Mouse (Mus musculus) kidney, embryonic 14.5 days (tissue): ENCODE measurements around the gene Rph3al. TPM values are rescaled to one million over a fixed set of nuclear protein-coding genes. Genes with fewer than 3 reads are reported as not detected.
A peak's percentile ranks its signal among the peaks of the same experiment; 100 is the strongest.

Source experiments
- ATAC-seq: fragments of 200-750 bp; cut with Nextera tagmentation; 2 replicates; pipeline ENCODE4 v1.8.0; 2017; ENCODE audit warnings: moderate number of reproducible peaks, mild to moderate bottlenecking, moderate TSS enrichment, moderate library complexity; ENCODE audit not compliant: low FRiP score, low TSS enrichment
- H3K27ac ChIP-seq: fragments of 300-500 bp; sonication (generic); 2 replicates; pipeline ENCODE4 v1.5.1; 2014; ENCODE audit warnings: low read depth, mild to moderate bottlenecking, low read length, moderate library complexity, mixed read lengths
- H3K27me3 ChIP-seq: fragments of 300-500 bp; sonication (generic); 2 replicates; pipeline ENCODE4 v1.6.1; 2014; ENCODE audit warnings: mild to moderate bottlenecking, low read length; ENCODE audit not compliant: control insufficient read depth, insufficient read depth
- H3K36me3 ChIP-seq: fragments of 300-500 bp; sonication (generic); 2 replicates; pipeline ENCODE4 v1.6.1; 2014; ENCODE audit warnings: low read length, mixed read lengths; ENCODE audit not compliant: control insufficient read depth, insufficient read depth
- H3K4me1 ChIP-seq: fragments of 300-500 bp; sonication (generic); 2 replicates; pipeline ENCODE4 v1.6.1; 2014; ENCODE audit warnings: low read length, mixed read lengths; ENCODE audit not compliant: control insufficient read depth, insufficient read depth
- H3K4me2 ChIP-seq: fragments of 300-500 bp; sonication (generic); replicated peaks from 2 replicates; pipeline ENCODE4 v1.6.1; 2014; ENCODE audit warnings: low read depth, mild to moderate bottlenecking, low read length
- H3K4me3 ChIP-seq: fragments of 300-500 bp; sonication (generic); 2 replicates; pipeline ENCODE4 v1.5.1; 2014; ENCODE audit warnings: mild to moderate bottlenecking, low read length
- H3K9ac ChIP-seq: fragments of 300-500 bp; sonication (generic); 2 replicates; pipeline ENCODE4 v1.6.1; 2014; ENCODE audit warnings: low read depth, mild to moderate bottlenecking, low read length, moderate library complexity
- H3K9me3 ChIP-seq: fragments of 300-500 bp; sonication (generic); 2 replicates; pipeline ENCODE4 v1.6.1; 2016; ENCODE audit warnings: low read length; ENCODE audit not compliant: control insufficient read depth
- WGBS: fragments of 180-500 bp; shearing (Covaris S2); extraction: QIAGEN DNeasy Blood & Tissue Kit; methylation state at CpG from one replicate; pipeline ENCODE4 v1.1.7; 2014; 5-methylcytosine and 5-hydroxymethylcytosine counted together
- polyA plus RNA-seq: library from polyadenylated mRNA; unstranded; fragments of >200 nt; fragmentation: Nextera tagmentation; extraction: Ambion mirVana; gene quantifications from 2 replicates; pipeline ENCODE4 v1.2.1, GENCODE M21; 2014

Gene Rph3al
- polyA plus RNA-seq, result 8.8 and 13.1 TPM in 2 replicates

- no peaks in the 10 kb centered on the region for H3K27me3 ChIP-seq
- H3K36me3 ChIP-seq, result no peaks in the 10 kb centered on the region
- H3K27ac ChIP-seq, result peak within 1 kb of the TSS; percentile 87
- no peaks in the 10 kb centered on the region for H3K9me3 ChIP-seq
- H3K9ac ChIP-seq, result peak within 1 kb of the TSS; percentile 35
- peak within 1 kb of the TSS; percentile 15; the same call in 1 of the 2 replicates for H3K4me3 ChIP-seq
- 63% methylated on average over 6 of the region's 6 CpGs for WGBS
- peak within 1 kb of the TSS; percentile 24 for H3K4me2 ChIP-seq
- peaks cover 28% of the 10 kb centered on the region for H3K4me1 ChIP-seq
- ATAC-seq, result no peak
These were observed at the start of gene Rph3al for GRCm38 (mm10) chr11:75938379-75938906. TSS of gene Rph3al (minus strand) at chr11:75938429.

- no peak for ATAC-seq
- Histone ChIP-seq H3K36me3 (no peaks in the 10 kb centered on the region), H3K27me3 (no peaks in the 10 kb centered on the region), H3K27ac (no peak overlapping the region), H3K4me1 (no peaks in the 10 kb centered on the region), H3K9me3 (no peaks in the 10 kb centered on the region), H3K9ac (no peak overlapping the region), H3K4me3 (no peak overlapping the region), H3K4me2 (no peak overlapping the region)
- 70% methylated on average over 7 of the region's 7 CpGs for WGBS
These were observed 47.7 kb upstream of the Rph3al start for GRCm38 (mm10) chr11:75985948-75986347.

GRCm38 (mm10) chr11:75984581-75984980 is 46.4 kb upstream of the Rph3al start:
- H3K27me3 ChIP-seq, result no peaks in the 10 kb centered on the region
- H3K4me1 ChIP-seq, result no peaks in the 10 kb centered on the region
- H3K4me3 ChIP-seq, result no peak overlapping the region
- no peak overlapping the region for H3K9ac ChIP-seq
- H3K36me3 ChIP-seq, result no peaks in the 10 kb centered on the region
- H3K9me3 ChIP-seq, result no peaks in the 10 kb centered on the region
- no peak for ATAC-seq
- no peak overlapping the region for H3K27ac ChIP-seq
- WGBS, result 89% methylated on average over 1 of the region's 1 CpGs
- no peak overlapping the region for H3K4me2 ChIP-seq

- no peaks in the 10 kb centered on the region for H3K4me1 ChIP-seq
- no peak overlapping the region for H3K27ac ChIP-seq
- H3K4me3 ChIP-seq, result no peak overlapping the region
- H3K4me2 ChIP-seq, result no peak overlapping the region
- ATAC-seq, result no peak
- no peaks in the 10 kb centered on the region for H3K36me3 ChIP-seq
- H3K9me3 ChIP-seq, result no peaks in the 10 kb centered on the region
- WGBS, result 78% methylated on average over 4 of the region's 4 CpGs
- H3K27me3 ChIP-seq, result no peaks in the 10 kb centered on the region
- no peak overlapping the region for H3K9ac ChIP-seq
These were observed 45.0 kb upstream of the Rph3al start for GRCm38 (mm10) chr11:75983194-75983593.

- 36% methylated on average over 2 of the region's 2 CpGs for WGBS
- Histone ChIP-seq H3K27me3 (no peaks in the 10 kb centered on the region), H3K9me3 (no peaks in the 10 kb centered on the region), H3K4me1 (no peaks in the 10 kb centered on the region), H3K9ac (no peak overlapping the region), H3K36me3 (no peaks in the 10 kb centered on the region), H3K4me2 (no peak overlapping the region), H3K4me3 (no peak overlapping the region), H3K27ac (no peak overlapping the region)
- no peak for ATAC-seq
These were observed 42.2 kb upstream of the Rph3al start for GRCm38 (mm10) chr11:75980413-75980812.

- H3K27me3 ChIP-seq, result no peaks in the 10 kb centered on the region
- H3K4me1 ChIP-seq, result no peaks in the 10 kb centered on the region
- no peaks in the 10 kb centered on the region for H3K9me3 ChIP-seq
- H3K4me3 ChIP-seq, result no peak overlapping the region
- WGBS, result 73% methylated on average over 6 of the region's 6 CpGs
- no peak for ATAC-seq
- H3K36me3 ChIP-seq, result no peaks in the 10 kb centered on the region
- no peak overlapping the region for H3K27ac ChIP-seq
- no peak overlapping the region for H3K4me2 ChIP-seq
- no peak overlapping the region for H3K9ac ChIP-seq
These were observed 39.8 kb upstream of the Rph3al start for GRCm38 (mm10) chr11:75978051-75978450.

GRCm38 (mm10) chr11:75976748-75977147 is 38.5 kb upstream of the Rph3al start:
- no peaks in the 10 kb centered on the region for H3K4me1 ChIP-seq
- no peak overlapping the region for H3K27ac ChIP-seq
- H3K36me3 ChIP-seq, result no peaks in the 10 kb centered on the region
- 35% methylated on average over 8 of the region's 8 CpGs for WGBS
- ATAC-seq, result no peak
- H3K9ac ChIP-seq, result no peak overlapping the region
- no peaks in the 10 kb centered on the region for H3K27me3 ChIP-seq
- no peak overlapping the region for H3K4me2 ChIP-seq
- no peak overlapping the region for H3K4me3 ChIP-seq
- H3K9me3 ChIP-seq, result no peaks in the 10 kb centered on the region

GRCm38 (mm10) chr11:75973988-75974387 is 35.8 kb upstream of the Rph3al start:
- Histone ChIP-seq H3K27me3 (no peaks in the 10 kb centered on the region), H3K9ac (no peak overlapping the region), H3K4me3 (no peak overlapping the region), H3K4me2 (no peak overlapping the region), H3K9me3 (no peaks in the 10 kb centered on the region), H3K36me3 (no peaks in the 10 kb centered on the region), H3K4me1 (no peaks in the 10 kb centered on the region), H3K27ac (no peak overlapping the region)
- WGBS, result 97% methylated on average over 1 of the region's 1 CpGs
- no peak for ATAC-seq

GRCm38 (mm10) chr11:75972916-75973567 is 34.8 kb upstream of the Rph3al start:
- Histone ChIP-seq H3K9me3 (no peaks in the 10 kb centered on the region), H3K4me3 (no peak overlapping the region), H3K36me3 (no peaks in the 10 kb centered on the region), H3K9ac (no peak overlapping the region), H3K4me1 (no peaks in the 10 kb centered on the region), H3K27me3 (no peaks in the 10 kb centered on the region), H3K4me2 (no peak overlapping the region), H3K27ac (no peak overlapping the region)
- 29% methylated on average over 7 of the region's 7 CpGs for WGBS
- no peak for ATAC-seq
